In the genomic region with DNA sequence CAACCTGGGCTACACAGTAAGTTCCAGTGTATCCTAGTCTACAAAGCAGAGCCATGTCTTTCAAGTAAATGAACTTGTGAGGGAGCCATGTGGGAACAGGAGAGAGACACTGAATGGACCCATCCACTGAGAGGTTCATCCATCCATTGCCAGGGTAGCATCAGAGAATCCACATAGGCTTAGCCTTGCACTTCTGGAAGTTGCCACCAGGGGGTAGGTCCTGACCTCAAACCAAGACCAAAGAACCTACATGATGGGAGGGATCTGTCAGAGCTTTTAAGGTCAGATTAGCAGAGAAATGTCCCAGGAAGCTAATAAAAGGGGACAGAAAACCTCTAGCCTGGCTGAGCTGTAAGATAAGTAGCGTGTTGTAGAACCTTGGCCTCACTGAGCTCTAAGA, we compare ENCODE assay signal across 8 mouse cellular contexts. TPM values are rescaled to one million over a fixed set of nuclear protein-coding genes. Genes with fewer than 3 reads are reported as not detected.
DNase-seq lines count a peak whose midpoint lies in the region; ATAC-seq and TF ChIP-seq lines count a peak whose summit lies in the region.

No protein-coding gene starts in this region.

- H3K9me3 ChIP-seq in heart, embryonic 12.5 days (replicated peaks): no peaks in the 10 kb centered on the region
- H3K9me3 ChIP-seq in liver, embryonic 14.5 days (ENCODE audit: control insufficient read depth, low read length): no peaks in the 10 kb centered on the region

- no peak overlapping the region for H3K4me3 ChIP-seq in heart, embryonic 12.5 days
- no peak overlapping the region for H3K4me3 ChIP-seq in C2C12 (ENCODE audit: insufficient read depth, poor library complexity, severe bottlenecking)
- H3K4me3 ChIP-seq in liver, embryonic 14.5 days (ENCODE audit: insufficient read depth in 1 of 2, low read depth in 2 of 2, low read length in 2 of 2): no peak overlapping the region

- TF ChIP-seq EP300 in liver, embryonic 14.5 days (IDR thresholded peaks at IDR 0.05; ENCODE audit: low read depth): no peak

- no peaks in the 10 kb centered on the region for H3K36me3 ChIP-seq in heart, embryonic 12.5 days
- no peaks in the 10 kb centered on the region for H3K36me3 ChIP-seq in C2C12 (ENCODE audit: control insufficient read depth, insufficient read depth)
- no peaks in the 10 kb centered on the region for H3K36me3 ChIP-seq in liver, embryonic 14.5 days (replicated peaks; ENCODE audit: control insufficient read depth, insufficient read depth, low read depth)

- no peaks in the 10 kb centered on the region for H3K79me3 ChIP-seq in C2C12 (ENCODE audit: low read depth)

- H3K4me1 ChIP-seq in heart, embryonic 12.5 days (replicated peaks): peaks cover 11% of the 10 kb centered on the region
- no peaks in the 10 kb centered on the region for H3K4me1 ChIP-seq in liver, embryonic 14.5 days (replicated peaks; ENCODE audit: control insufficient read depth in 2 of 2, insufficient read depth in 2 of 2, low read length in 1 of 2)

- no peak overlapping the region for H3K4me2 ChIP-seq in heart, embryonic 12.5 days
- H3K4me2 ChIP-seq in liver, embryonic 14.5 days (ENCODE audit: low read depth): no peak overlapping the region

- no peaks in the 10 kb centered on the region for H3K79me2 ChIP-seq in C2C12 (ENCODE audit: control insufficient read depth, insufficient read depth)

- WGBS in heart, embryonic 12.5 days: 50% methylated on average over 1 of the region's 1 CpGs
- 41% methylated on average over 1 of the region's 1 CpGs for WGBS in liver, embryonic 14.5 days (ENCODE audit: insufficient replicate concordance)

- H3K9ac ChIP-seq in heart, embryonic 12.5 days: no peak overlapping the region
- no peak overlapping the region for H3K9ac ChIP-seq in liver, embryonic 14.5 days (replicated peaks)

- TF ChIP-seq CTCF in C2C12 (IDR thresholded peaks at IDR 0.05; ENCODE audit: control insufficient read depth, insufficient read depth, insufficient read length): peak; percentile 32
- TF ChIP-seq CTCF in liver, embryonic 14.5 days (IDR thresholded peaks at IDR 0.05; ENCODE audit: low read depth): peak; percentile 82

- H3K27ac ChIP-seq in heart, embryonic 12.5 days (ENCODE audit: poor library complexity, severe bottlenecking): no peak overlapping the region
- H3K27ac ChIP-seq in liver, embryonic 14.5 days: no peak overlapping the region

- H3K27me3 ChIP-seq in heart, embryonic 12.5 days (replicated peaks): 0 out of 2 replicates have a peak, but pooled peaks cover 3% of the 10 kb centered on the region
- no peaks in the 10 kb centered on the region for H3K27me3 ChIP-seq in C2C12 (ENCODE audit: control insufficient read depth, insufficient read depth, insufficient read length)
- H3K27me3 ChIP-seq in liver, embryonic 14.5 days (ENCODE audit: control insufficient read depth, insufficient read depth, low read length): no peaks in the 10 kb centered on the region

- H3ac ChIP-seq in C2C12 (ENCODE audit: control insufficient read depth, insufficient read length, low read depth): no peak overlapping the region

- DNase-seq in heart, adult 11 months: peak; percentile 93
- peak; percentile 68 for DNase-seq in adrenal gland, postnatal 25 days
- DNase-seq in embryo, embryonic 9.5 days (ENCODE audit: extremely low spot score): peak; percentile 65
- peak; percentile 79 for DNase-seq in heart, postnatal 4 days
- DNase-seq in liver, embryonic 14.5 days (ENCODE audit: low read depth in 3 of 3, low spot score in 3 of 3): peak; percentile 23 to 33 (median 27)
- peak; percentile 58 for DNase-seq in right cerebral cortex, postnatal 14 days

- no peak for ATAC-seq in heart, embryonic 12.5 days (ENCODE audit: insufficient number of reproducible peaks, low FRiP score)
- ATAC-seq in liver, embryonic 14.5 days (ENCODE audit: insufficient read depth): no peak

TF ChIP-seq in C2C12, 6 proteins besides CTCF, POLR2A, EP300 and RAD21:
- TF ChIP-seq MYOD1 (IDR thresholded peaks at IDR 0.05; ENCODE audit: control insufficient read depth, insufficient read length, low read depth) (no peak), MAX (IDR thresholded peaks at IDR 0.05) (no peak), CEBPB (IDR thresholded peaks at IDR 0.05; ENCODE audit: low read depth) (no peak), MYOG (IDR thresholded peaks at IDR 0.05; ENCODE audit: control insufficient read depth, extremely low read depth, insufficient read length) (no peak), FOSL1 (IDR thresholded peaks at IDR 0.05; ENCODE audit: insufficient read depth, low read length, poor library complexity, severe bottlenecking) (no peak), USF1 (IDR thresholded peaks at IDR 0.05; ENCODE audit: low read depth) (no peak)

RNA-seq across cellular contexts. Expression of a gene that starts 22.6 kb away (rescaled TPM):
- polyA plus RNA-seq in heart, embryonic 12.5 days (2016; fragmentation: Nextera tagmentation; extraction: Ambion mirVana): 0.37 TPM in 2 replicates
- polyA plus RNA-seq in C2C12 (2012; fragmentation: generic; extraction: Trizol): 0.18 TPM
- total RNA-seq in adrenal gland, postnatal 25 days (2021): 2.8 and 5.0 TPM in 2 replicates
- under 1 TPM; 0.50 to 0.61 TPM for total RNA-seq in heart, postnatal 4 days (2021)
- 0.06 TPM in 1 of 2 replicates, not detected in the other for polyA plus RNA-seq in liver, embryonic 14.5 days (2012; rRNA removed)
- 0.13 TPM in 1 of 2 replicates, not detected in the other for polyA plus RNA-seq in liver, embryonic 14.5 days (2014; fragmentation: Nextera tagmentation; extraction: Ambion mirVana)

Comparison
In these comparisons a context has a peak if more than half of its experiments do, and no peak if none do; other contexts are left out.
1. DNase-seq: peak in every context shown above with its lines; median percentile 93 in heart, adult 11 months; 79 in heart, postnatal 4 days; 68 in adrenal gland, postnatal 25 days; 65 in embryo, embryonic 9.5 days; 58 in right cerebral cortex, postnatal 14 days; 27 in liver, embryonic 14.5 days.